Mouse (Mus musculus) embryonic facial prominence, embryonic 11.5 days (tissue): ENCODE results near the gene Herpud1. TPM values are rescaled to one million over a fixed set of nuclear protein-coding genes. Genes with fewer than 3 reads are reported as not detected.

ENCODE experiments used
- ATAC-seq: fragments of 200-750 bp; cut with Nextera tagmentation; replicated peaks from 2 replicates; pipeline ENCODE4 v1.8.0; 2017; ENCODE audit warnings: low read depth; ENCODE audit not compliant: insufficient number of reproducible peaks, low FRiP score, low TSS enrichment
- DNase-seq: peaks from one replicate; pipeline ENCODE4 v3.0.0-alpha.2; 2015; ENCODE audit warnings: low spot score
- H3K27ac ChIP-seq: fragments of 300-500 bp; sonication (generic); replicated peaks from 2 replicates; pipeline ENCODE4 v1.5.1; 2014; ENCODE audit warnings: mild to moderate bottlenecking, low read depth, low read length, control low read depth
- H3K27me3 ChIP-seq: fragments of 300-500 bp; sonication (generic); 2 replicates; pipeline ENCODE4 v1.6.1; 2014; ENCODE audit warnings: mild to moderate bottlenecking, low read length, moderate library complexity, mixed read lengths; ENCODE audit not compliant: control insufficient read depth, insufficient read depth
- H3K36me3 ChIP-seq: fragments of 300-500 bp; sonication (generic); replicated peaks from 2 replicates; pipeline ENCODE4 v1.6.1; 2014; ENCODE audit warnings: low read depth, mild to moderate bottlenecking, low read length, moderate library complexity, mixed read lengths; ENCODE audit not compliant: control insufficient read depth, insufficient read depth
- H3K4me1 ChIP-seq: fragments of 300-500 bp; sonication (generic); 2 replicates; pipeline ENCODE4 v1.6.1; 2014; ENCODE audit warnings: low read length, mixed read lengths; ENCODE audit not compliant: control insufficient read depth, insufficient read depth
- H3K4me2 ChIP-seq: fragments of 300-500 bp; sonication (generic); 2 replicates; pipeline ENCODE4 v1.6.1; 2014; ENCODE audit warnings: low read depth, mild to moderate bottlenecking, control low read depth, low read length, moderate library complexity
- H3K4me3 ChIP-seq: fragments of 300-500 bp; sonication (generic); 2 replicates; pipeline ENCODE4 v1.5.1; 2014; ENCODE audit warnings: low read depth, low read length, control low read depth
- H3K9ac ChIP-seq: fragments of 300-500 bp; sonication (generic); replicated peaks from 2 replicates; pipeline ENCODE4 v1.6.1; 2014; ENCODE audit warnings: mild to moderate bottlenecking, control low read depth, low read length
- H3K9me3 ChIP-seq: fragments of 300-500 bp; sonication (generic); replicated peaks from 2 replicates; pipeline ENCODE4 v1.6.1; 2016; ENCODE audit warnings: mild to moderate bottlenecking, low read length, inconsistent platforms, mixed read lengths; ENCODE audit not compliant: control insufficient read depth
- WGBS: fragments of 180-500 bp; shearing (Covaris S2); extraction: QIAGEN DNeasy Blood & Tissue Kit; methylation state at CpG from one replicate; pipeline ENCODE4 v1.1.7; 2014; 5-methylcytosine and 5-hydroxymethylcytosine counted together
- polyA plus RNA-seq: library from polyadenylated mRNA; unstranded; fragments of >200 nt; fragmentation: Nextera tagmentation; extraction: Ambion mirVana; gene quantifications from 2 replicates; pipeline ENCODE4 v1.2.1, GENCODE M21; 2014

Gene Herpud1
- polyA plus RNA-seq, 1 experiment from 2014 or later: 54.8 TPM

DNA sequence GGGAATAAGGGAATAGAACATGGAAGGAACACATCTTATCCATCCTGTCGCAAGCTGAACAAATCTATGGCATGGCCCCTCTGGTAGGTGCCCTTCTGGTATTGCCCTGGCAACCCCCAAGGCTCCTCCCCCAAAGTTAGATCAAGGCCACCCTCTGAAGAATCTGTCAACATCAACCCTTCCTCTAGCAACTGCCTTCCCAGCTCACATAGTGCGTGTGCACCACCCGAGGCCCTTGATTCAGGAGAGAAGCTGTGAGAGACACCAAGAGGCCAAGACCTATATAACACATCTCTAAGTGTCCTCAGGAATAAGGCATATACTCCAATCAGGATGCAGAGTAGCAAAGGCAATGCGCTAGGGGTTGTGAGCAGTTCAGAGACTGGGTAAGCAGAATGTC, 36.0 kb downstream of the Herpud1 start:
- ATAC-seq (no peak), DNase-seq (no peak)
- H3K9me3 ChIP-seq: no peaks in the 10 kb centered on the region
- no peaks in the 10 kb centered on the region for H3K27me3 ChIP-seq
- H3K4me3 ChIP-seq: no peak overlapping the region
- WGBS: 92% methylated on average over 4 of the region's 4 CpGs
- no peak overlapping the region for H3K9ac ChIP-seq
- H3K4me2 ChIP-seq: no peak overlapping the region
- H3K27ac ChIP-seq: no peak overlapping the region
- H3K4me1 ChIP-seq: no peaks in the 10 kb centered on the region
- no peaks in the 10 kb centered on the region for H3K36me3 ChIP-seq

DNA sequence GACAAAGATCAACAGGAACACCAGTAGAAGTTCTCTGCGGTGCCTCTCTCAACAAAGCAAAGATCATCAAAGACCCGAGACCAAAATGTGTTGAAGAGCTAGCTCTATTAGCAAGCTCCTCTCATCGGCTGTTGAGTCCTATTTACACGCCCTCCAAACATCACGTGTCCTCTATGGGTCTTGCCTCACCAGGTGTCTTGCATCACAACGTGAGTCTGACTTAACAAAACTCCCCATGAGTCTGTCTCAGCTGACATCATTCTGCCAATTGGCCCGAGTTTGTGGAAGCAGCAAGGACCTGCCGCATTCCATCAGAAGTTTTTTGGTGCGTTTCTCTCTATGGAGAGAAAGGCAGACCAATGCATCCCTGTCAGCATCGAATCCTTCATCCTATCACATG, 41.7 kb downstream of the Herpud1 start:
- DNase-seq: no peak
- Histone ChIP-seq H3K9ac (no peak overlapping the region), H3K4me2 (no peak overlapping the region), H3K27ac (no peak overlapping the region), H3K4me1 (no peaks in the 10 kb centered on the region), H3K4me3 (no peak overlapping the region), H3K27me3 (no peaks in the 10 kb centered on the region), H3K36me3 (no peaks in the 10 kb centered on the region), H3K9me3 (no peaks in the 10 kb centered on the region)
- WGBS: 75% methylated on average over 10 of the region's 10 CpGs
- ATAC-seq: no peak

DNA sequence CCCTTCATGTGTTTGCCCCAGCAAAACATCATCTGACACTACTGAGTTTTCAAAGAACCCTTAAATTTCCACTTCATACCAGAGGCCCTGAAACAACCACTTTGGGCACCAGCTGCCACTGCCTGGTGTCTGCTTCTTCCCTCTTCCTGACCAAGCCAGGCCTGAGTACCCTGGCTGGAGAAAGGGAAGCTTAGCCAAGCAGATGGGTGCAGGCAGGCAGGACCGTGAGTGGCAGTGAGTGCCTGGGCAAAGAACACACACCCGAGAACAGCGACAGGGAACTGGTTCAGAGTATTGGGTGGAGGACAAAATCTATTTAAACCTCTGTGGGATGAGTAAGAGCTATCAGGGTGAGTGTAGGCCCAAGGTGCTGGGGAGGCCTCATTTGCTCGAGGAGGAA, 42.2 kb downstream of the Herpud1 start:
- Histone ChIP-seq H3K9me3 (no peaks in the 10 kb centered on the region), H3K9ac (no peak overlapping the region), H3K4me2 (no peak overlapping the region), H3K27ac (no peak overlapping the region), H3K4me3 (no peak overlapping the region), H3K4me1 (no peaks in the 10 kb centered on the region), H3K36me3 (no peaks in the 10 kb centered on the region), H3K27me3 (no peaks in the 10 kb centered on the region; the same call in 1 of the 2 replicates)
- DNase-seq (no peak), ATAC-seq (no peak)
- WGBS: 72% methylated on average over 4 of the region's 4 CpGs

DNA sequence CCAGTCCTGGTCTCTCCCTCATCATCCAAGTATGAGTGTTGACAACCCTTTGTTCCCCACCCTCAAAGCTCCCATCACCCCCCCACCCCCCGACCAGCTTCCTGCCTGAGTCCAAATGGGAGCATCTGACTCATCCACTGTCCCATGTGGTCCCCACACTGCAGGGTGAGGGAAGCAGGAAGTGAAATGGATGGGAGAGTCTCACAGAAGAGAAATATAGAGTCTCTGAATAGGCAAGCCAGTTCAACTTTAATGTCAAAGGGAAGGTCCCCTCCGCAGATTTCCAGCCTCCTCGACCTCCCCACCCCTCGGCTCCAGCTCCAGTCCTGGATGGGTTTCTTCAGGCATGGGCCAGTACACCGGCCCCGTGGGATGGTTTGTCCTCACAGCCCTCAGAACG, 43.1 kb downstream of the Herpud1 start:
- no peak overlapping the region for H3K4me2 ChIP-seq
- no peak overlapping the region for H3K9ac ChIP-seq
- 88% methylated on average over 7 of the region's 7 CpGs for WGBS
- no peaks in the 10 kb centered on the region for H3K9me3 ChIP-seq
- peaks cover 4% of the 10 kb centered on the region; the same call in 1 of the 2 replicates for H3K27me3 ChIP-seq
- DNase-seq (no peak), ATAC-seq (no peak)
- H3K4me1 ChIP-seq: no peaks in the 10 kb centered on the region
- H3K36me3 ChIP-seq: no peaks in the 10 kb centered on the region
- no peak overlapping the region for H3K4me3 ChIP-seq
- no peak overlapping the region for H3K27ac ChIP-seq

DNA sequence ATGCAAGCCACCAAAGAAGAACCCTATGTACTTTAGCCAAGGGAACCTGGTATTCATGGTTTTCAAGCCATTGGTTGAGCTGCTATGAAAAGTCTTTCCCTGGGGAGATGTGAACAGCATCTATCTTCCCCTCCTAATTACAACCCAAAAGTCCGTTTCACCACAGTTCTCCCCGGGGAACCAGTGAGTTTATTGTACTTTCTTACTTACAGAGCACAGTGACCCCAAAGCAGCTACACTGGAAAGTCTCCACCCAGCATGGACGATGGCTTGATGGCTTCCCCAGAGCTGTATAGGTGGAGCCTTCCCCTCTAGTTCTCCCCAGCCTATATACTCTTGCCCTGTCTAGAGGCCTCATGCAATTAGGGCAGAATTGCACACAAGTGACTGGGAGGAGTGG, 46.0 kb downstream of the Herpud1 start:
- WGBS: 60% methylated on average over 3 of the region's 3 CpGs
- H3K4me2 ChIP-seq: no peak overlapping the region
- no peaks in the 10 kb centered on the region for H3K4me1 ChIP-seq
- H3K27ac ChIP-seq: no peak overlapping the region
- H3K36me3 ChIP-seq: no peaks in the 10 kb centered on the region
- H3K9ac ChIP-seq: no peak overlapping the region
- peaks cover 5% of the 10 kb centered on the region; the same call in 1 of the 2 replicates for H3K27me3 ChIP-seq
- DNase-seq: no peak
- ATAC-seq: no peak
- H3K9me3 ChIP-seq: no peaks in the 10 kb centered on the region
- no peak overlapping the region for H3K4me3 ChIP-seq

DNA sequence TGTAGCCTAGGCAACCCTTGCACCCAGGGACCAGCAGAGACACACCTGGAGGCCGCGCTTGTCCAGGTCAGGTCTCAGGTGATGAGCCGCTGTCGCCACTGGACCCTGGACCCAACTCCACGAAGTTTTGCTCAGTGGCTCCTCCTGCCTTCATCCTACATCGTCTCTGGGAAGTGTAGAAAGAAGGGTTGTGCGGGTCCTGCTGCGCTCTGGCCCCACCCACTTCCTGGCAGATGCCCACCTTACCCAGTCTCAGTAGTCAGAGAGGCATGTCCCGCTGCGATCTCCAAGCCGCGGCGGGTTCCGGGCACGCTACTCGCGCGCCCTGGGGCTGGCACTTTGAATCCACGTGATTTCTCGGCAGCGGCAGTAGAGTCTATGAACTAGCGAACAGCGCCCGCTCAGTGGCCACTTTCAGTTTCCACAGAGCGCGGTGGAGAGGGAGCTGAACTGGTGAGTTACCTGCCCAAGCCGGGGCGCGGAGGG, 47.8 kb downstream of the Herpud1 start, which contains the start of gene Nlrc5:
Gene Nlrc5 (plus strand): TSS at position 376 of the 486 bp plus-strand sequence.
- no peaks in the 10 kb centered on the region for H3K36me3 ChIP-seq
- DNase-seq: peak; percentile 68
- WGBS: 2% methylated on average over 29 of the region's 29 CpGs
- no peak within 1 kb of the TSS for H3K27ac ChIP-seq
- H3K9me3 ChIP-seq: no peaks in the 10 kb centered on the region
- no peaks in the 10 kb centered on the region for H3K4me1 ChIP-seq
- H3K4me2 ChIP-seq: peak within 1 kb of the TSS; percentile 84
- peaks cover 5% of the 10 kb centered on the region; the same call in 1 of the 2 replicates for H3K27me3 ChIP-seq
- H3K9ac ChIP-seq: peak within 1 kb of the TSS; percentile 47
- peak within 1 kb of the TSS; percentile 39 for H3K4me3 ChIP-seq
- no peak for ATAC-seq

DNA sequence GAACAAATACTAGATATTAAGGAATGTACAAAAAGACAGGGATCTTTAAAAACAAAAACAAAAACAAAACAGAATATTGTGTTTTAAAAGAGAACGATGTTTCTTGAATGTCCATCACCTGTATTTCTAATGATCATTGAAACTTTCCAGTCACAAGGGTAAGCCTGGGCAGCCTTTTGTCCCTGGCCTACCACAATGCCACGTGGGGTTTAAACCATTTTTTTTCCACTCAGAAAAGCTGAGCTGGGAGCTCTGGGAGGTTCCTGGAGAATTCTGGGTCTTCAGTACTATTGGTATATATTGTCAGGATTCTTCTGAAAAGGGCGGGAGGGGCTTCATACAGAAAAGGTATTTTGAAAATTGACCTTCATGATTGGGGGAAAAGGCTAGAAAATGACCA, 48.7 kb downstream of the Herpud1 start:
- no peak overlapping the region for H3K4me2 ChIP-seq
- H3K9ac ChIP-seq: no peak overlapping the region
- no peak for ATAC-seq
- no peak for DNase-seq
- no peak overlapping the region for H3K27ac ChIP-seq
- H3K27me3 ChIP-seq: peaks cover 5% of the 10 kb centered on the region; the same call in 1 of the 2 replicates
- WGBS: 70% methylated on average over 3 of the region's 3 CpGs
- H3K36me3 ChIP-seq: no peaks in the 10 kb centered on the region
- no peaks in the 10 kb centered on the region for H3K9me3 ChIP-seq
- H3K4me3 ChIP-seq: no peak overlapping the region
- no peaks in the 10 kb centered on the region for H3K4me1 ChIP-seq

DNA sequence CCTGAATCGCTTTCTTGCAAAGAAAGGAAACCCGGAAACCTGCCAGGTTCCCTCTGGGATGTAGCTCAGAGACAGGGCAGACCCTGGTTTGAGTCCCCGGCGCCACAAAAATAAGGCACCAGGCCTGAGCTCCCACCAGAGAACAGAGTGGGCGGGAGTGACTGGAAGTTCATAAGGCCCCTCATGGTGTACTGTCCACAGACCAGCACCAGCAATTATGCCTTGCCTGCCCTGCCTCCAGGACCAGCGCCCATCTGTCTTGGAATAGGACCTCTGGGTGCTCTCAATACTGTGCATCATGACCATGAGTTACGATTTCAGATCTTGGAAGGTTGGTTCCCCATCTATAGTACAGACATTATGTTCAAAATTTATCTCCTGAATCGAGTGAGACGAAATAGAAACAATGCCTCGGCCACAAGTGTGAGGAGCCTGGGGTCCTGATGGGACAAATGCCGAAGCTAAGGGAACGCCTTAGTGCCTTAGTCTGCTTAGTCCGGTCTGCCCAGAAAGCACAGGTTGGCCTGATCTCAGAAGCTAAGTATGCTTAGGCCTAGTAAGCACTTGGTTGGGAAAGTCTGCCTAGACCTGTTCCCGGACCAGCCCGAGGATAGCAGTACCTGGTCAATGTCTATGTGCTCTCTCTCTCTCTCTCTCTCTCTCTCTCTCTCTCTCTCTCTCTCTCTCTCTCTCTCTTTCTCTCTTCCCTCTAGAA, 49.3 kb downstream of the Herpud1 start:
- no peak for ATAC-seq
- 90% methylated on average over 15 of the region's 15 CpGs for WGBS

More for the DNA sequence above, 49.3 kb downstream of the Herpud1 start:
- no peak overlapping the region for H3K27ac ChIP-seq
- peaks cover 5% of the 10 kb centered on the region; the same call in 1 of the 2 replicates for H3K27me3 ChIP-seq
- no peaks in the 10 kb centered on the region for H3K4me1 ChIP-seq
- H3K9me3 ChIP-seq: no peaks in the 10 kb centered on the region
- H3K9ac ChIP-seq: no peak overlapping the region
- H3K4me2 ChIP-seq: no peak overlapping the region
- no peaks in the 10 kb centered on the region for H3K36me3 ChIP-seq
- DNase-seq: no peak
- H3K4me3 ChIP-seq: no peak overlapping the region
